Mouse (Mus musculus): ENCODE results near the gene Cdkal1. TPM values are rescaled to one million over a fixed set of nuclear protein-coding genes. Genes with fewer than 3 reads are reported as not detected.

Cdkal1 gene
- total RNA-seq, 2 experiments from 2014 or later = 17.8 to 18.5 TPM

DNA sequence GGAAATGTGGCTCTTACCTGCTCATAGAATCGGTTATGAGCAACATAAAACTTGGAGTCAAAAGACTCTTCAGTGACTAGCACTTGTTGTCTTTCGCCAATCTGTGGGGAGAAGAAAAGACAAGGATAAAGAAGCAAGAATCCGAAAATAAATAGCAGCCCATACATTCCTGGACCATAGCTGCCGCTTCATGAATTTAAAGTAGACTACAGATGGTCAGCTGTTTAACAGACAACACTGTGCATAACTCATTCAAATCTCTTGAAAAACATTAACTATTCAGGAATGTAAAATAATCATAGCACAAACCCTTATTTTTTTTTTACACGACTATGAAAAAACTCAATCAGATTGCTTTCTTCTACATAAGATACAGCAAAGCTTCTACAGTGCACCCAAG, 498.0 kb downstream of the Cdkal1 start:
- no peak for DNase-seq (ENCODE audit: extremely low spot score in 1 of 2, low spot score in 2 of 2)
- intact Hi-C loops (cut with DNase I) = no loop called here

DNA sequence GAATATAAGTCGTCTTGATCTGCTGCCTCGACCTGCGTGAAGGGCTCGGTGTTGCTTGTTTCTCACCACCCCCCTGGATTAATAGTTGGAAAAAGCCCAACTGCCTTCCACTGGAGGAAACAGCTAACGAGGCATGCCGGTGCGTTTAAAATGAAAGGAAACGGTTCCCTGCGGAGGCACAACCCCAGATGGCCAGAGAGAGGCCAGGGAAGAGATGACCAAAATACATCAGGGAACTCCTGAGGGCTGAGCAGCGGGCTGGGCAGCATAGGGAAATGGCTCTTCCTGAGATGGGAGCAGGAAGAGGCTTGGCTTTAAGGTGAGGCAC, 499.4 kb downstream of the Cdkal1 start:
- peak in 1 of 2 experiments; percentile 48 for DNase-seq (ENCODE audit: extremely low spot score in 1 of 2, low spot score in 2 of 2)
- intact Hi-C loops (cut with DNase I) = no loop called here

DNA sequence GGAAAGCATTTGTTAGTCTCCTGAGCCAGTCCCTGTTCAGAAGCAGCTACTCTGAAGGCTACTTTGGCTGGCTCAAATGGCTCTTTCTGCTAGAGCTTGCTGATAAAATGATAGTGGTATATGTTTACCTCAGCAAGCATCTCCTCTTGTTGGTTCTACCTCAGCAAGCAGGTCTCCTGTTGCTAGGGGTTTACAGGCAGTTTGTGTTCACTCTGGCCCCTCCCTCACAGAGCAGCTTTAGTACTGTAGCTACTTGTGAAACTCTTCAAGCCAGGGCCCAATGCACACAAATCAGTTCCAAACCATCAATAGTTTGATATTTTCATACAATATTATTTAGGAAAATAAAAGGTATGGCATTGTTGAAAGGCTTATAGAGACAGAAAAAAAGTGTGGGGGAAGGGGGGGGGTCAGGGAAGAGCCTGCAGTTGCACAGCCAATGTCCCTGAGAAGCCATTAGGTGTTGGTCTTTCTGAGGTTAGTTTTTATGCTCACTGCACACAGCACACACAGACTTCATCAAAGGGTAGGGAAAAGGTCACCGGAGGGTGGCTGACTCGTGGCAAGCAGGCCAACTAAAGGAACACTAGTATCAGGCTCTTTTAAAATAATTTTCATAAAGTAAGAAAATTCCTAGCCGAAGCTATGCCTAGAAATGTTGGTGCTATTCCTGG, 499.9 kb downstream of the Cdkal1 start:
- no peak for DNase-seq (ENCODE audit: extremely low spot score in 1 of 2, low spot score in 2 of 2)
- intact Hi-C loops (cut with DNase I) = no loop called here

DNA sequence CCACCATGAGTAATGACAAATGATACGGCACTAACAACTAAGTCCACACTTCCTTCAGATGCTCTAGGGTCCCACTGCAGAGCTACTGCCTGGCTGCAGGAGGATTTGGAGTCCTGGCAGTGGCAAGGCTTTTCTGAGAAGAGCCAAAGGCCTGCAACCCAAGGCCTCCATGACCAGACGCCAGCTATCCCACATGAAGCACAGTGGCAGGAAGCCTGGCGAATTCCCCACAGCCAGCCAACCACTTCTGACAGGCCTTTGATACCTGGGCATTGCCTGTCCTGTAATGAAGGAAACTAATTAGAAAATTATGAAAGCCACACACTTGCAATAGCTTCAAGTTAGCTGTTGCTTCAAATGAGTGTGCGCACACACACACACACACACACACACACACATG, 500.5 kb downstream of the Cdkal1 start:
- no peak for DNase-seq (ENCODE audit: extremely low spot score in 1 of 2, low spot score in 2 of 2)
- intact Hi-C loops (cut with DNase I) = no loop called here

DNA sequence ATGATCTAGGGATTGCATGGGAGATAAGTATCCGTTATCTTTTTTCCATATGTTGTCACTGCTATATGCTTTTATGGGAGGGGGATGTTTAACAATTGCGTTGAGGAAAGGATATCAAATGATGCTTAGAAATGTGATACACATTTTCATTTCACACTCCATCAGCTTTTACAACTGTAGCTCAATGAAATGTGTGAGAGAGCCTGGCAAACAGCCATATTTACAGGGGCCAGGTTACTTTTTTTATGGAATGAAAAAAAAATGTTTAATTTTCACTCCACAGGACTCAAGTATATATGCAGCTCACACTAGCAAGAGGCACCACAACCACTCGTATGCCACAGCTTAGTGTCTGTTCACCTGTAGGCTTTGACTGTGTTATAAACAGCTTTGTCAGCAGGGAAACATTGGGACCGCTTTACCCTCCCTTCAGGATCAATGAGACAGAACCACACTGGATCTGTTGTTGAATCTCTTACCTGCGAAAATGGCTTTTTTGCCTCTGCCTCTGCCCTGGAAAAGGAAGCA, 501.5 kb downstream of the Cdkal1 start:
- DNase-seq (ENCODE audit: extremely low spot score in 1 of 2, low spot score in 2 of 2) = no peak
- intact Hi-C loops (cut with DNase I) = no loop called here

DNA sequence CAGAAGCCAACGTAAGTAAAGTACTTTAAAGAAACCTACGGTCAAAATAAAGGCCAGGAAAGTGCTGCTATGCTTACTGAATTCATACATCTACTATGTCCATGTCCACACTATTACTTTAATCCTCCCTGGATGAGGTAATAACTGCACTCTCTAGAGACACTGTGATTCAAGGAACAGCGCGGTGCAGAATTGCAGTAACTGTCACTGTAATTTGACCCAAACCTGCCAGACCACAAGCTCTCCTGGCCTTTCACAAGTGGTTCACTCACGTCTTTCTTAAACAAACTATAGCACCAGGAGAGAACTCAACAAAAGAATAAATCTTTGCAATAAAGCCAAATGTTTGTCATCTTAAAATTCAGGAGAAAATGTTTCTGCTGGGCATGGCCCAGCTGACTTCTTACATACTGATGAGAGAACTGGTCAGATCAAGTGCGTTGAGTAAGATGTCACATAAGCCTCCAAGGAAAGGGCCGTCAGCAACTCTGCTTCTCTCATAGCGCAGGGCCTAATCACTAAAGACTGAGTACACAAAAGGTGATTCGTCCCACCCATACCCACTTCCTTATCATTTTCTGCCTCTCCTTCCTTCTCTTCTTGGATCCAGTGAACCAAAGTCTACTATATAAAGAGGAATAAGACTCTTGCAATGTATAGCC, 504.3 kb downstream of the Cdkal1 start:
- intact Hi-C loops (cut with DNase I) = no loop called here
- DNase-seq (ENCODE audit: extremely low spot score in 1 of 2, low spot score in 2 of 2) = no peak

DNA sequence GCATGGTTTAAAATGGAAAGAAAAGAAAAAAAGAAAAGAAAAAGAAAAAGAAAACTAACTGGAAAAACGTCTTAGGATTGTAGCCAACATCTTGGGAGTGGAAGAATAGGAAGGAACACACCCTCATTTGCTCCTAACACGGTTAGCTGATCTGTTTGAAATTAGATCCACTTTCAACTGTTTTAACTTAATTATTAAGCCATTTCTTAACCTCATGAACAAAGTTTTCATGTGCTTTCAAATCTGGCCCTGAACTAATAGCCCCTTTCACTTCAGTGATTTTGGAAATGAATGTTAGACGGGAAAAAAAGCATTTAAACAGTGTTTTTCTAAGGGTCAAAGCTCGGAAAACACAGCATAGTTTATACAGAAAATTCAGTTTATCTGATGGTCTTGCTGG, 505.5 kb downstream of the Cdkal1 start:
- intact Hi-C loops (cut with DNase I) = no loop called here
- no peak for DNase-seq (ENCODE audit: extremely low spot score in 1 of 2, low spot score in 2 of 2)

DNA sequence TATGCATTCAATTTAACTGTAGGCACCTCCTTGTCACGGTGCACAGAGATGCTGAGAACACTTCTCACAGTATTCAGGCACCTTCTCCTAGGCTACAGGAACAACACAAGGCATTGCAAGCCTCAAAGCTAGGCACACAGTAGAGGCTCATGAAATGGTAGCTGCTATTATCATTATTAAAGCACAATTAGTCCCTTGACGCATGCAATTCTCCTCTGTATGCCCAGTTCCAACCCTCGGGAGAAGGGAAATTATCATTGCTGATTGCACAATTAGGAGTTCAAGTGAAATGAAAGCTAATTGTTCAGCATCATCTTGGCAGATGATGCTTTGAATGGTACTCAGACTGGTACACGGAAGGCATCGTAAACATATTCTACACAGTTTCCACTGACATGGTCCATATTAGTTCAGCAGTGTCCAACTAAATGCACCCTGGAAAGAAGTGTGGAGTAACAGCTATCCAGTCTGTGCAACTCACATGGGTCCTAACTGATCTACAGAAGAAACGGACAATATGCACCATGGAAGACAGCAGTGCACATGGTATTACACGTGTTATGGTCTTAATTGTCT, 506.0 kb downstream of the Cdkal1 start:
- DNase-seq (ENCODE audit: extremely low spot score in 1 of 2, low spot score in 2 of 2) = no peak
- intact Hi-C loops (cut with DNase I) = no loop called here

DNA sequence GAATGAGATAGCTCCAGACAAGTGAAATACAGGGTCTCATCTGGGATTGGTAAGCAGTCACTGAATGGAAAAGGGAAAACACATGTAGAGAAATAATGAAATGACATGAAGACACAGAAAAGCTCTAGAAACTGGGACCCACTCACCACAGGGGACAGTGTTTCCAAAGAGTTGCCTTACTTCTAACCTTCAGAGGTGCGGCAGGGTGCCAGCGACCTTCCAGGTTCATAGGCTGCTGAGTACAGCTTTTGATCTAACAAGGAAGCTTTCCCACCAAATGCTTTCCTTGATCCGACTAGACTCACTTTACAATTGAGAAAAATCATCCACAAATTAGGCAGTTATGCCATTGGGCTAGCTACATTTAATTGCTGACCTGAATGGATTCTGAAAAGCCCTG, 507.1 kb downstream of the Cdkal1 start:
- intact Hi-C loops (cut with DNase I) = no loop called here
- DNase-seq (ENCODE audit: extremely low spot score in 1 of 2, low spot score in 2 of 2) = no peak

DNA sequence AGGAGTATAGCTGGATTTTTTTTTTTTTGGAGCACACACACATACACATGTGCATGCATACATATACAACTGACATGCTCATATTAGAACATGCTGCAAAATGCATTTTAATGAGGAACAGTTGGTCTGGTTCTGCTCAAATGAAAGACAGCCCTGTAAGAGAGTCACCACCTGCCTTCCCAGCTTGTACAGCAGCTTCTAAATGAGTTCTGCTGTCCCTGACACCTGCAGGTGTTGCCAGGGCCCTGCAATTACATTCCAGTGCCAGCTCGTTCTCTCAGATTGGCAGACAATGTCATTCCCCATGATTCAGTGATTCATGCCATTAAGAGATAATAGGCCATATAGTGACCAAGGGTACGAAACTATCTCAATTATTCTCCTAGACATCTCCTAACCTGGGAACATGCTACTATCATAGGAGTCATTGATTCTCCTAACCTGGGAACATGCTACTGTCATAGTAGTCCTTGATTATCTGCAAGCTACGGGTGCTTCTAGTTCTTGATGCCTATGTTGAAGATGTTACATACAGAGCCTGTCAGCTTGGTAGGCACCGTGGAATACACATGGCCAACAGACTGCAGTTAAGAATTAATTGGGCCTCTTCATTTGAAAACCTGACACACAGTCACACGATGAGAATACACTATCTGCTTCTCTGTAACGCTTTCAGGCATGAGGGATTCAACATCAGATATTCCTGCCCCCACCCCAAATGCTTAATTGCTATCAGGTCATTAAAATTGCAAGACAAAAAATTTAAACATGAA, 522.6 kb downstream of the Cdkal1 start:
- intact Hi-C loops (cut with DNase I) = no loop called here
- no peak for DNase-seq (ENCODE audit: extremely low spot score in 1 of 2, low spot score in 2 of 2)

DNA sequence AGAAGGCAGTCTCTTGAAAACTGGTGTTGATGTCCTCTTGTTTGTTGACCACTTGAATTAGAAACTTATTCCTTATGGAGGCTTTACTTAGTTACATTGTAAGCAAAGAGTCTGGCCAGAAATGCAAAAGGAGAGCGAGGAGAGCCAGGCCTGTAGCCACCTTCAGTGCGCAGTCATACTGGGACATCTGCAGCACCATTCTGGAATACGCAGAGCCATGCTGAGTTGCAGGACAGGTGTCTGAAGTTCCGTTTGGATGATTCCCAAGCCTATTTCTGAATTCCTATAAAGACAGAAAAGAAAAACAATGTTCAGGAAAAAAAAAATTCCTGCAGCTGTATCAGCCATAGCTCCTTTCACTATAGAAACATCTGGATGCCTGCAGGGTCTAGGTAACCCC, 529.5 kb downstream of the Cdkal1 start:
- no peak for DNase-seq (ENCODE audit: extremely low spot score in 1 of 2, low spot score in 2 of 2)
- intact Hi-C loops (cut with DNase I) = no loop called here

DNA sequence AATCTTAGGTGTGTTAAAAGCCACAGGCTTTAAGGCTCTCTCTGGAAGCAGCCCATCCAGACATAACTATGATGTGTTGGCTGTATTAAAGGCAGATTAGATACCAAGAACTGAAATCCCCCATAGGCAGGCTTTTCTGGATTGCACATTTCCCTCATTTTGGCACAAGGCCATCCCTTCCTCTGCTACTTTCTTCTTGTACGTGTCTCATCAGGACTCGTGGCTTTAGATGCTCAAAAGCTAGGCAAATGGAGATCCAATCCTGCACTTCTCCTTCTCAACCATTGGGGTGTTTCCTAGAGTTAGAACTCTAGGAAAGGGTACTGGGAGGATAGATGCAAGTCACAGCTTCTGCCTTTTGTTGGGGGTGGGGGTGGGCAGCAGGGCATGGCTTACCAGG, 535.1 kb downstream of the Cdkal1 start:
- no peak for DNase-seq (ENCODE audit: extremely low spot score in 1 of 2, low spot score in 2 of 2)
- intact Hi-C loops (cut with DNase I) = no loop called here

DNA sequence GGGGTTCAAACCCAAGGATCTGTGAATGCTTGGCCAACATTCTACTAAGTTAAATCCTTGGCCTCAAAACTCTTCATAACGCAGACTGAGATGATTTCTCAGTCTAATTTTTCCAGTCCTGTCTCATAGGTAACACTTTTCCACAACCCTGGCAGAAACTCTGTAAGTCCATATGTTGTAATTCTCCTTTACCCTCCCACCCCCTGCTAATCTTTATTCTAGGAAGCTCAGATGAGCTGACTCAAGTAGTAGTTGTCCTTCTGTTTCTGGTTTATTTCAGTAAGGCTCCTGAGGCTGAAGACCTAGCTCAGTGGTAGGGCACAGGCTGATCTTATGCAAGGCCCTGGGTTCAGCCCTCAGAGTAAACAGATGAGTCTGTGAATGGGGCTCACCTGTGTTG, 537.8 kb downstream of the Cdkal1 start:
- no peak for DNase-seq (ENCODE audit: extremely low spot score in 1 of 2, low spot score in 2 of 2)
- intact Hi-C loops (cut with DNase I) = no loop called here

DNA sequence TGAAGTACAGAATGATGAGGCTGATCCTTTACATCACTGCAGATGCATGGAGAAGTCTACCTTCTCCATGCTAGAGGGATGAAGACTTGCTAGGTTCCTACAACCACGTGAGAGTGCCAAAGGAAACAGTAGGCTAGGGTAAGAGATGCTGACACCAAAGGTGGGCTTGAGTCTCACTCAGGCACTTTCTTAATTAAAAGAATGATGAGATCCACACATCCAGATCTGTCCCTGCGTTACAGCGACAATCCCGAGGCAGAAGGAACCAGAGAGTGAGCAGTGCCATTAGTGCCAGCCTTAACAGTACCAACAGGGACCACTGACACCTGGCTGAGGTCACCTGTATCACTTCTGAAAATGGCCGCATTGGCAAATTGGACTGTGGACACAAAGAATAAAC, 539.2 kb downstream of the Cdkal1 start:
- intact Hi-C loops (cut with DNase I) = no loop called here
- no peak for DNase-seq (ENCODE audit: extremely low spot score in 1 of 2, low spot score in 2 of 2)

DNA sequence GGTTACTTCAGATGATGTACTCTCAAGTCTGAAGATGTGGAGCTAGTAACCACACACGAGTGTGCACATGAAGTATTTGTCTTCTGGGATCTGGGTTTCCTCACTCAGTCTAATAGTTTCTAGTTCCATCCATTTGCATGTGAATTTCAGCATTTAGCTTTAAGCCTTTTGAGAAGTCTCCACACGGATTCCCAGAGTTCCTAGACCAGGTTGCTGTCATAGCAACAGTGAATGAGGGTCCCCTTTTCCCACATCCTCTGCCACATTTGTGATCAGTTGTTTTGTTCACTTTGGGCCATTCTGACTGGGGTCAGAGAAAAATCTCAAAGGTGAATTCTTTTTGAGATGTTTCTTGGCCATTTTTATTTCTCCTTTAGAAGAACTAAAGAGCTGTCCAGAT, 543.4 kb downstream of the Cdkal1 start:
- no peak for DNase-seq (ENCODE audit: extremely low spot score in 1 of 2, low spot score in 2 of 2)
- intact Hi-C loops (cut with DNase I) = no loop called here

DNA sequence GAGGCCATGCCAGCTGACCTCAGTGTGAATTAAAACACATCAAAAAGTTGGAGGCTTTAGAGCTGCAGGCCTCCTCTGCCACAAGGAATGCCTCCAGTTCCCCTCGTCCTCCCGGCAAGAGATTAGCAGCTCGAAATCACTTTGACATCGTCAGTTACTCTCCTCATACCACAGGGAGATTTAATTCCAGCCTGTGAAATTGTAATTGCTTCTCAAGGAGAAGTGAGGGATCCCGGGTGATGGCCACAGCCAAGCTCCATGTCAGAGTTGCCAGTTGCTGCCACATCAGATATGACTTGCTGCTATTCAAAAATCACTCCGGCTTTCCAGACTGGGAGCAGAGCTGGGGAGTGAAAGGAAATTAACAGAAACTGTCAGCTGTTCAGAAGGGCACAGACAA, 548.1 kb downstream of the Cdkal1 start:
- no peak for DNase-seq (ENCODE audit: extremely low spot score in 1 of 2, low spot score in 2 of 2)
- intact Hi-C loops (cut with DNase I) = no loop called here

DNA sequence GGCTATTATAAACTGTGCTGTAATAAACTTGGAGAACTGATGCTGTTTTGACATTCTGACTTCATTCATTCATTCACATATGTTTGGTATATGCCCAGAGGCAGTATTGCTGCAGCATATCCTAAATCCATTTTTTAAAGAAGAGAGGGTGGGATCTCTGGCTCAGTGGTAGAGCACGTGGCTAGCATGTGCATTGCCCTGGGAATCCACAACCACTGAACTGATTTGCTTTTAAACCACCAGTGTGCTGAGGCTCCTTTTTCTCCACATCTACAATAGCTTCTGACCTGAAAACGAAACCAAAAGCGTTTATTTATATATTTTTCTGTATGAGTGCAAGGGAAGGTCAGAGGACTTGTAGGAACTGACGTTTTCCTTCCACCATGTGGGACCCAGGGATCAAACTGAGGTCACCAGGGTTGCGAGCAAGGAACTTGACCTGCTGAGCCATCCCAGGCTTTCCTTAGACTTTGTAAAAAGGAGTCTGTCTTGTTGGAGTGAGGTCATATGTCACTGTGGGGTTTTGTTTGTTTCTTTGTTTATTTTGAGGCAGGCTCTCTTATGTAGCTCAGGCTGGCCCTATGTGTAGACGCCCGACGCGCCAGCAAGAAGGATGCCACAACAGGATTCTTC, 562.8 kb downstream of the Cdkal1 start:
- intact Hi-C loops (cut with DNase I) = no loop called here

DNA sequence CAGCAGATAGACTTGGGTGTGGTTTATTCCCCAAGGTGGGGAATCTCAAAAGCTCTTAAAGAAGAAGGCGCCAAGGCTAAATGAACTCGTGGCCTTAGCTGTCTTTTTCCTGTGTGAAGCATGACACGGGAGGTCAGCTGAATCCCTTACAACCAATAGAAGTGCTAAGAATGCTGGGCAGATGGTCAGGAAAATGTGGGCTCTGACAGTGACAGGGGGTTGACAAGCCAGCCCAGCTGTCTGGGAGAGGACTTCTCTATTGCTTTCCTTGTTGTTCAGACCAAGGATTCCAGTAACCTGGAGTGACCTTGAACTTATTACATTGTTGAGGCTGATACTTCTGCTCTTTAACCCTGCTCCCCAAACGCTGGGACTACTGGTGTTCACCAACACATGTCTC, 564.9 kb downstream of the Cdkal1 start:
- DNase-seq (ENCODE audit: extremely low spot score in 1 of 2, low spot score in 2 of 2) = no peak
- intact Hi-C loops (cut with DNase I) = no loop called here

More for the DNA sequence above, 562.8 kb downstream of the Cdkal1 start:
- DNase-seq (ENCODE audit: extremely low spot score in 1 of 2, low spot score in 2 of 2) = no peak

DNA sequence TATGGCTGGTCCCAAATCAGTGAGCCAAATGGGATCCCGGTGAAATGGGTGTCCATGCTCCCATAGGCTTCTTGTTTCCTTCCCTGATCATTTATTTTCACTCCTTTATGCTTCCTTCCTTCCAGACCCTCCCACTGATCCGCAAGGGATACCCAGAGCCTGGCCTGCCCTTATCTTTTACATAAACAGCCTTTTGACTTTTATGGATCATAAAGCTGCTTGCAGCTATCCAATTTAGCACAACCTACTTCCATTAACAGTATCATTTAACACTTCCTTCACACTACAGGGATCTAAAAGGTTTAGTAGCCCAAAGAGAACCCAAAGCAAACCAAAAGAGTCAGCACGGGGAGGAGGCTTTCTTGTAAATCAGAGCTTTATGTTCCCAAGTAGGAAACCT, 570.4 kb downstream of the Cdkal1 start:
- no peak for DNase-seq (ENCODE audit: extremely low spot score in 1 of 2, low spot score in 2 of 2)
- intact Hi-C loops (cut with DNase I) = no loop called here

All from left cerebral cortex, postnatal 10 days (tissue).